Mouse (Mus musculus) layer of hippocampus, postnatal 14 days (tissue): ENCODE measurements around the gene Egfl7. TPM values are rescaled to one million over a fixed set of nuclear protein-coding genes. Genes with fewer than 3 reads are reported as not detected.
A peak's percentile ranks its signal among the peaks of the same experiment; 100 is the strongest.

Experiments used
- DNase-seq, 2 experiments: peaks; one replicate each; pipeline ENCODE4 v3.0.0; 2021 to 2022; ENCODE audit warnings: low spot score in 2 of 2, mixed read lengths in 1 of 2
- long read RNA-seq, 2 experiments: library from polyadenylated mRNA; stranded (forward); transcript quantifications; one replicate each; pipeline ENCODE4 v2.0.0; 2021
- total RNA-seq, 2 experiments: library from RNA; stranded (reverse); gene quantifications; 2 replicates each; pipeline ENCODE4 v1.2.3; 2021

Egfl7 gene
- total RNA-seq: 10 to 100 TPM; 80.2 to 84.1 TPM
- long read RNA-seq, experiment 1, transcript Egfl7-216 (9 exons, 1,163 nt): major isoform, 10 of 43 reads
- long read RNA-seq, experiment 1, transcript Egfl7-202 (10 exons, 1,372 nt): minor isoform, 9 of 43 reads
- long read RNA-seq, experiment 1, transcript Egfl7-213 (1 exons, 536 nt): minor isoform, 6 of 43 reads
- long read RNA-seq, experiment 1, partial matches to known transcripts: 6 of 43 reads
- long read RNA-seq, experiment 1, other reads (novel, unspliced or antisense): 12 of 43 reads
- long read RNA-seq, experiment 2, transcript Egfl7-216 (9 exons, 1,163 nt): major isoform, 16 of 73 reads
- long read RNA-seq, experiment 2, transcript Egfl7-202 (10 exons, 1,372 nt): minor isoform, 9 of 73 reads
- long read RNA-seq, experiment 2, transcript Egfl7-213 (1 exons, 536 nt): minor isoform, 12 of 73 reads
- long read RNA-seq, experiment 2, partial matches to known transcripts: 8 of 73 reads
- long read RNA-seq, experiment 2, other reads (novel, unspliced or antisense): 28 of 73 reads

- DNase-seq: no peak
These were observed at the start of gene Egfl7 for GRCm38 (mm10) chr2:26579714-26580113. TSS of gene Egfl7 (plus strand) at chr2:26580014.

- no peak for DNase-seq
These were observed 48.0 kb upstream of the Egfl7 start for GRCm38 (mm10) chr2:26531829-26532228.

DNA sequence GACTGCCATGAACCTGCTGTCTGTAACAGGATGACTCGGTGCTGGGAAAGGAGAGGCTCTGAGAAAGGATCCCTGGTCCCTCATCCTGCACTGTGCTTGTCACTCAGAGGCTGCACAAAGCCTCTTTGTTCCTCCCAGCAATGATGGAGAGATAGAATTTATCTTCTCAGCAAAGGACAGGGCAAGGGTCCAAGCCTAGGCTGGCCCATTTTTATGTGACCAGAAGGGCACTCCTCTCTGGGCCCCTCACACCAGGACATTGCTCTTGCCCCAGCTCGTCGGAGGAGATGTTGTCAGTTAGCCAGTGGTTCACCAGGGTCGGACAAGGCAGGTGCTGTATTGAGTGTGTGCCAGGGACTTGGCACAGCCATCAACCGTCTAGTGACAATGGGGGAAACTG is 46.6 kb upstream of the Egfl7 start:
- no peak for DNase-seq

DNA sequence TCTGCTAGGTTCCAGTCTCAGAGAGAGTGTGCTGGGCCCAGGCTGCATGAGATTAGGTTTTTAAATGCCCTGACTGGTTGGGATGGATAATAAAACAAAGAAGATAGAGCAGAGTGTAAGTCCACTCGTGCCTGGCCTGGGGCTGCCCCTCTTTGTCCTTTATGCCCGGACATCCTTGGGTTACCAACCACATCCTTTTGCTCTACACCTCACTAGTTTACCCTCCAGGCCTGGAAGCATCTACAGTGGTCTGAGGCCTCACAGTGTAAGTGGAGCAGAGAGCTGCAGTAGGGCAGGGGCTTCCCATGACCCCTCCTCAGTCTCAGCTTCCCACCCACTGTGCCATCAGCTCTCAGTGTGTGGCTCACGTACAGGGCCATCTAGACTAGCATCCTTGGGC is 45.7 kb upstream of the Egfl7 start:
- DNase-seq: no peak

- no peak for DNase-seq
These were observed 45.2 kb upstream of the Egfl7 start for GRCm38 (mm10) chr2:26534616-26535015.

- DNase-seq: peak in 1 of 2 experiments; percentile 59
These were observed 44.2 kb upstream of the Egfl7 start for GRCm38 (mm10) chr2:26535517-26536045.

- DNase-seq: no peak
These were observed 40.3 kb upstream of the Egfl7 start for GRCm38 (mm10) chr2:26539516-26539915.

DNA sequence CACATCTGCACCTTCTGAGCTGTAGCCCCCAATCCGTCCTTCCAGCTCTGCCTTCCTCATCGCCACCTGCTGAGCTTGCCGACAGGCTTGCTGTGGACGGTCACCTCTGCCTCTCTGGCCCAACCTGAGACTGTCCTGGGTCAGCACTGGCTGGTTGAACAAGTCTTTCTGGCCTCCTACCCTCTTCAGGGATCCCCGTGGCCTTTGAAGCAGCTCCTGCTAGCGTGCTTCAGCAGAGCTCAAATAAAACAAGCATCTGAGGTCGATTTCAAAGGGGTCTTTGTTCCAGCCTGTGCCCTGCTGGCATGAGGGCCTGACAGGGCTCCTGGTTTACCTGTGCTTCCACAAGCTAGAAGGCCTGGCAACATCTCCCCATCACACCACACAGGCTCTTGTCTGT is 39.1 kb upstream of the Egfl7 start:
- no peak for DNase-seq

- DNase-seq: peak; percentile 36 to 44
These were observed 38.4 kb upstream of the Egfl7 start for GRCm38 (mm10) chr2:26541258-26541910.

DNA sequence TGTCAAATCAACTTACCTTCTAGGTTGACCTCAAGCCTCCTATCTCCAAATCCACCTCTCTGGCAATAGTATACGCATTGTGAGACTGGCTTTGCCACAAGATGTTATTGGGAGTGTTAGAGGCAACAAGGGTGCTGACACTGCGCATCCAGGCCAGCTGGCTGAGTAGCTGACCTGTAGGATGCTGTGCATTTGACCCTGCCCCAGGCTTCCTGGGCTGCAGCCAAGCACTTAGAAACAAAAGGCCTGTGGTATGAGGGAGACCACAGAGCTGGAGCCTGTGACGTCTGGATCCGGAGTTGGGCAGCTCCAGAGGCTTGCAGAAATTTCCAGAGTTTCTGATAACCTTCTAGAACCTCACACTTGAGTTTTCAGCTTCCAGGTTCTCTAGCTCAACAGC is 36.7 kb upstream of the Egfl7 start:
- DNase-seq: no peak

DNA sequence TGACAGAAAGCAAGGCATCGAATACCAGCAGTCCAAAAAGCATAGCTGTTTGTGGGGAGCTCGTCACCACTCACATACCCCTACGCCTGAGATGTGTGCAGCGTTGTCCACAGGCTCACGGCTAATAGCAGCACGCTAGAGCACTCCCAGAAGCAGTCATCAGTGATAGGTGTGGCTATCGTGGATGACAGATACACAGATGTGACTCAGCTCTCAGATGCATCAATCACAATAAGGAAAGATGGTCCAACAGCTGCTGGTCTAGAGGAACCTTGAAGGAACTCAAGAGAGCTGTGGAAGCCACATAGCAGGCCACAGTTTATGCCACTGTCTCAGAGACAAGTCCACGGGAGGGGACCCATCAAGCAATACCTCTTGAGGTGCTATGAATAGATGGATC is 36.0 kb upstream of the Egfl7 start:
- DNase-seq: no peak

DNA sequence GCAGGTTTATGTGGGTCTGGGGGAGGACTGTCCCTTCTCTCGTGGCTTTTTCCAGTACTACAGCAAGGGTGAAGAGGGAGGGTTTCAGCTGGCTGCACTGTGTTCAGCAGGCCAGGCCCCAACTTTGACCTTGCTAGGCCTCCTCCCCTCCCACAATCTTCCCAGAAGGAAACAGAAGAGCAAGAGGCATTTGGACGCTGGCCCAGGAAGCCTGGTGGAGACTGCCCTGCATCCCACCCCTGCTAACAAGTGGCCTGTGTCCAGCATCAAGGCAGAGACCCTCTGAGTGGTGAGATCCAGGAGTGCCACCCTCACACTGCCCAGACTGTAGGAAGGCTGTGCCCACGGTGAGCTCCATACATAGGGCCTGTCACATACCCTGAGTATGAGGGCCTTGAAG is 35.5 kb upstream of the Egfl7 start:
- DNase-seq: no peak

- DNase-seq: no peak
These were observed 32.3 kb upstream of the Egfl7 start for GRCm38 (mm10) chr2:26547481-26547880.

- DNase-seq: no peak
These were observed 30.0 kb upstream of the Egfl7 start for GRCm38 (mm10) chr2:26549801-26550200.

- DNase-seq: no peak
These were observed 29.6 kb upstream of the Egfl7 start for GRCm38 (mm10) chr2:26550205-26550604.

- DNase-seq: no peak
These were observed 29.0 kb upstream of the Egfl7 start for GRCm38 (mm10) chr2:26550777-26551176.

- no peak for DNase-seq
These were observed 28.4 kb upstream of the Egfl7 start for GRCm38 (mm10) chr2:26551446-26551845.

DNA sequence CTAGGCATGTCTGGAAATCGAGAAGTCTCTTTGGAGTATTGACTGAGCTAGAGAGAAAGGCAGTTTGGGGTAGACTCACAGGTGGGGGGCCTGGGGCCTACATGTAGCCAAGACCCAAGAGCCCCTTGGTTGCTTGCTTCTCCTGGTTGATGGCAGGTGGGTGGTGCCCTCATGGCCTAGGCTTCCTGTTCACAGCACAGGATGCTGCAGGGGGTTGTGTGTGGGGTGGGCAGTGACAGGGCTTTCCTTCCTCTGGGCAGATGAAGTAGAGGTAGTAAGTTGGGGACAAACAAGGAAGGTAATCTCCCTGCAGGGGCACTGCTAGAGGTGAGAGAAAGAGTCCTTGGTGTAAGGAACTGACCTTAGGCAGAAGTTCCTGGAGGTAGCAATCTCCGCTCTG is 27.7 kb upstream of the Egfl7 start:
- DNase-seq: no peak

DNA sequence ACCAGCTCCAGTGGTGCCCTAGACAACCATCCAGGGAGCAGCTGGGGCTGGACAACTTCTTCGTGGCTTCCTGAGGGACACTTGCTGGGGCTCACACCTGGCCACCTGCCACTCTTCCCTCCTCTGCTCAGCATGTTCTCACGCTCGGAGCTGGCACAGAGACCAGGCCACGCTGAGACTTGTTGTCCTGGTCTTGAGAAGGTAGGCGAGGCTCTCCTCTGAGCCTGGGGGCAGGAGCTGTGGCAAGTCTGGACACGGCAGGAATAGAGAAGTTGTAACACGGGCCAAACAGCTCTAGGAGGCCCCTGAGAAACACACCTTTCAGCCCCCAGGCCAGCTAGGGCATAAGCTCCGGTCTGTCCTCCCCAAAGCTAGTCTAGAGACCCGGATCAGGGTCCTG is 25.9 kb upstream of the Egfl7 start:
- no peak for DNase-seq

DNA sequence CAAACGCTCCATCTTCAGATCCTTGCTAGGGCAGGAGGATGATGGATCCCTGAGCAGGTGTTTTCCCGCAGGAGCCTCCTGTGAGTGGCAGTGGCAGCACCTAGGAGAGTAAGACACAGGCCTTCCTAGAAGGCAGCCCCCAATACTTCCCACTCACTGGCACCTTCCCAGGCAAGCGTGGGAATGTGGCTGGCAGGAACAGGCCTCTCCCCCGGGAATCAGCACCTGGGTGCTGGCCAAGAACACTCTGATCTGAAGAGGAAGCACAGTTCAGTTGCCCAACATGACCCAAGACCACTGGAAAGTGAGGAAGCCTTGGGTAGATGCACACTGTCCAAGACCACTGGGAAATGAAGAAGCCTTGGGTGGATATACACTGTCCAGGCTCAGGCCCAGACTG is 24.7 kb upstream of the Egfl7 start:
- peak in 1 of 2 experiments; percentile 66 for DNase-seq

- DNase-seq: no peak
These were observed 23.2 kb upstream of the Egfl7 start for GRCm38 (mm10) chr2:26556535-26556993.

DNA sequence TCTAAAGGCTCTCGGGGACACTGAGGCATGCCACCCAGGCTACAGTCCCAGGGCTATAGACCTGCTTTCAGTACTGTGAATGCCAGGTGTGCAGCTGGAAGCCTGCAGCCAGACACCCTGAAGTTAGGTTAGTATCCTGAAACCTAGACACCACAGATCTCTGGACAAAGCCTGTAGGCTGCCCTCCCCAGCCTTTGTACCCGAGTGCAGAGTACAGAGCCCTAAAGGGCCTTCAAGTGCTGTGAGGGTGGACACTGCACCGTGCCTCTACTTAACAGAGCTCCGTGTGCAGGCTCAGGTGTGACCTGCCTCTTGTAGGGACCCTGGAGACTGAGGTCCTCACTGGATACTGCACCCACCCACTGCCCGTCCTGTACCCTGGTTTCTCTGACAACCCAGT is 19.3 kb upstream of the Egfl7 start:
- no peak for DNase-seq
